Mouse (Mus musculus): ENCODE measurements around the gene Metap1. TPM values are rescaled to one million over a fixed set of nuclear protein-coding genes. Genes with fewer than 3 reads are reported as not detected.

The Metap1 gene
- polyA plus RNA-seq, 1 experiment = 0.97 TPM

DNA sequence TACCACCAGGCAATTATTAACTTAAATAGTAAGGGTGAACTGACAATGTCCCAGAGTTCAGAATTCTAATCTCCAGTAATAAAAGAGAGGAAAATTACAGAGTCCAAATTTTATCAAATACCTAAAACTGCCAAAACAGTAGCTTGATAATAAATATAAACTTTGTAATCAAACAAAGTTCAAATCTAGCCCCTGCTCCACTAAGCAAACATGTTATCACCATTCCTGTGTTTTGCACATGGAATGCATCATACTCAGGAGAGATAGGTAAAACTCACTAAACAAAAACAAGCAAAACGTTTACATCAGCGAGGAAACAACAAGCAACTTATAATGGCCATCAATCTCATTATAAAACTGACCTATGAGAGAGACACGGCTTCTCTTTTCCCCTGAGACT is 79.1 kb downstream of the Metap1 start:
- no peak for TF ChIP-seq GATA1 (IDR thresholded peaks at IDR 0.05; ENCODE audit: low read length)
- no peak for TF ChIP-seq TAL1 (IDR thresholded peaks at IDR 0.05; ENCODE audit: low read length)
- no peak overlapping the region for H3K4me3 ChIP-seq (replicated peaks)

DNA sequence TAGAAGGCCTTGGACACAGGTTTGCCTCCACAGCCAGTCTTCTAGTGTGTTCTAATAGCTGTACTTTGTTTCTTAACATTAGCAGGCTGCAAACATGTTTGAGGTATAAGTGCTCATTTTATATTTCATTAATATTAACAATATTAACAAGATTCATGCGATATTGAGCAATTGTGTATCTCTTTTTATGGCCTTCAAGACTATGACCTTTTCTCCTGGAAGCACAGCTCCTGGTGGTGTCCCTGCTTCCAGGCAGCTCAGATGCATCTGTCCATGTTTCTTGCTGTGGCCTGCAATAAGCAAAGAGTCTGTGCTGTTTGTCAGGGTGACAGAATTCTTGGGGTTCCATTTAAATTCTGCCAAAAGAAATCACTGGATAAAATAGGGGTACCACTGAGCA is 79.7 kb downstream of the Metap1 start:
- H3K27me3 ChIP-seq (ENCODE audit: control insufficient read depth) = no peaks in the 10 kb centered on the region
- TF ChIP-seq GATA1 (IDR thresholded peaks at IDR 0.05; ENCODE audit: low read length) = no peak
- TF ChIP-seq TAL1 (IDR thresholded peaks at IDR 0.05; ENCODE audit: low read length) = no peak

More for the DNA sequence above, 79.1 kb downstream of the Metap1 start:
- H3K36me3 ChIP-seq (ENCODE audit: control insufficient read depth) = no peaks in the 10 kb centered on the region
- no peaks in the 10 kb centered on the region for H3K9me3 ChIP-seq (ENCODE audit: control insufficient read depth, low read length)
- H3K27me3 ChIP-seq (ENCODE audit: control insufficient read depth) = no peaks in the 10 kb centered on the region
- no peaks in the 10 kb centered on the region for H3K4me1 ChIP-seq (ENCODE audit: control insufficient read depth)

More for the DNA sequence above, 79.7 kb downstream of the Metap1 start:
- Histone ChIP-seq H3K4me1 (ENCODE audit: control insufficient read depth) (no peaks in the 10 kb centered on the region), H3K36me3 (ENCODE audit: control insufficient read depth) (no peaks in the 10 kb centered on the region), H3K4me3 (replicated peaks) (no peak overlapping the region), H3K9me3 (ENCODE audit: control insufficient read depth, low read length) (no peaks in the 10 kb centered on the region)

Other genes starting within 250 kb of the Metap1 start
- not detected in 2 replicates for gene Adh1, start 228.5 kb downstream of the Metap1 start, polyA plus RNA-seq (2012)
- gene Adh6a, start 176.2 kb downstream of the Metap1 start, polyA plus RNA-seq (2012) = not detected in 2 replicates
- gene Adh6b, start 147.7 kb downstream of the Metap1 start, polyA plus RNA-seq (2012) = not detected in 2 replicates
- not detected in 2 replicates for gene Adh4, start 74.0 kb downstream of the Metap1 start, polyA plus RNA-seq (2012)
- gene Adh5, start 46.4 kb downstream of the Metap1 start, polyA plus RNA-seq (2012) = 0.34 and 0.47 TPM in 2 replicates
- 0.67 and 1.1 TPM in 2 replicates for gene Eif4e, start 36.7 kb upstream of the Metap1 start, polyA plus RNA-seq (2012)

Data from erythroblast, embryonic 14.5 days (primary cell).